Mouse (Mus musculus): ENCODE data around the gene Vps35l. TPM values are rescaled to one million over a fixed set of nuclear protein-coding genes. Genes with fewer than 3 reads are reported as not detected.

The Vps35l gene
- polyA plus RNA-seq, 1 experiment from 2014 or later = 45.7 TPM

Other genes starting within 250 kb of the Vps35l start
- gene Itpripl2, start 248.3 kb upstream of the Vps35l start, polyA plus RNA-seq (2016; fragmentation: Nextera tagmentation; extraction: Ambion mirVana) = 1.2 and 1.3 TPM in 2 replicates
- gene Coq7, start 206.9 kb upstream of the Vps35l start, polyA plus RNA-seq (2016; fragmentation: Nextera tagmentation; extraction: Ambion mirVana) = 62.9 and 64.4 TPM in 2 replicates
- 0.46 and 0.49 TPM in 2 replicates for gene Tmc7, start 155.5 kb upstream of the Vps35l start, polyA plus RNA-seq (2016; fragmentation: Nextera tagmentation; extraction: Ambion mirVana)
- gene Tmc5, start 142.9 kb upstream of the Vps35l start, polyA plus RNA-seq (2016; fragmentation: Nextera tagmentation; extraction: Ambion mirVana) = not detected in 2 replicates
- 45.7 and 51.8 TPM in 2 replicates for gene Gde1, start 34.4 kb upstream of the Vps35l start, polyA plus RNA-seq (2016; fragmentation: Nextera tagmentation; extraction: Ambion mirVana)
- 10.4 and 10.8 TPM in 2 replicates for gene Ccp110, start 27.7 kb upstream of the Vps35l start, polyA plus RNA-seq (2016; fragmentation: Nextera tagmentation; extraction: Ambion mirVana)
- gene Iqck, start 115.5 kb downstream of the Vps35l start, polyA plus RNA-seq (2016; fragmentation: Nextera tagmentation; extraction: Ambion mirVana) = 0.37 and 0.68 TPM in 2 replicates
- gene Knop1, start 116.0 kb downstream of the Vps35l start, polyA plus RNA-seq (2016; fragmentation: Nextera tagmentation; extraction: Ambion mirVana) = 60.0 and 60.2 TPM in 2 replicates